Mouse (Mus musculus): ENCODE data around the gene Ntrk1. TPM values are rescaled to one million over a fixed set of nuclear protein-coding genes. Genes with fewer than 3 reads are reported as not detected.

Ntrk1 gene
- polyA plus RNA-seq, 1 experiment from 2014 or later = 10.7 TPM

- peaks cover 13% of the 10 kb centered on the region; the same call in 1 of the 2 replicates for H3K27me3 ChIP-seq (replicated peaks; ENCODE audit: low read depth, poor library complexity, severe bottlenecking)
- no peak for DNase-seq (ENCODE audit: low spot score)
- H3K27ac ChIP-seq (replicated peaks) = no peak overlapping the region
- H3K4me3 ChIP-seq = no peak overlapping the region
- H3K36me3 ChIP-seq (replicated peaks) = peaks cover 21% of the 10 kb centered on the region
- 89% methylated on average over 16 of the region's 16 CpGs for WGBS
- no peaks in the 10 kb centered on the region for H3K9me3 ChIP-seq
- H3K4me1 ChIP-seq = peaks cover 16% of the 10 kb centered on the region
These were observed 52.2 kb downstream of the Ntrk1 start for GRCm38 (mm10) chr3:87742735-87743134.

GRCm38 (mm10) chr3:87742013-87742412 lies 52.9 kb downstream of the Ntrk1 start:
- no peaks in the 10 kb centered on the region for H3K9me3 ChIP-seq
- peaks cover 9% of the 10 kb centered on the region; the same call in 1 of the 2 replicates for H3K27me3 ChIP-seq (replicated peaks; ENCODE audit: low read depth, poor library complexity, severe bottlenecking)
- peaks cover 27% of the 10 kb centered on the region for H3K36me3 ChIP-seq (replicated peaks)
- no peak overlapping the region for H3K4me3 ChIP-seq
- WGBS = 87% methylated on average over 3 of the region's 3 CpGs
- DNase-seq (ENCODE audit: low spot score) = no peak
- H3K4me1 ChIP-seq = peaks cover 16% of the 10 kb centered on the region
- no peak overlapping the region for H3K27ac ChIP-seq (replicated peaks)

GRCm38 (mm10) chr3:87738906-87739305 lies 56.1 kb downstream of the Ntrk1 start:
- Histone ChIP-seq H3K36me3 (replicated peaks) (peaks cover 58% of the 10 kb centered on the region), H3K9me3 (no peaks in the 10 kb centered on the region), H3K27ac (replicated peaks) (no peak overlapping the region), H3K4me3 (no peak overlapping the region), H3K4me1 (no peaks in the 10 kb centered on the region), H3K27me3 (replicated peaks; ENCODE audit: low read depth, poor library complexity, severe bottlenecking) (no peaks in the 10 kb centered on the region)
- no peak for DNase-seq (ENCODE audit: low spot score)
- 85% methylated on average over 5 of the region's 5 CpGs for WGBS

GRCm38 (mm10) chr3:87735335-87735734 lies 59.6 kb downstream of the Ntrk1 start:
- Histone ChIP-seq H3K27me3 (replicated peaks; ENCODE audit: low read depth, poor library complexity, severe bottlenecking) (no peaks in the 10 kb centered on the region), H3K4me1 (no peaks in the 10 kb centered on the region), H3K4me3 (no peak overlapping the region), H3K27ac (replicated peaks) (no peak overlapping the region), H3K9me3 (no peaks in the 10 kb centered on the region), H3K36me3 (replicated peaks) (peaks cover 94% of the 10 kb centered on the region)
- no peak for DNase-seq (ENCODE audit: low spot score)
- WGBS = 75% methylated on average over 9 of the region's 9 CpGs

GRCm38 (mm10) chr3:87733984-87734761 lies 60.8 kb downstream of the Ntrk1 start:
- no peak for DNase-seq (ENCODE audit: low spot score)
- Histone ChIP-seq H3K9me3 (no peaks in the 10 kb centered on the region), H3K27me3 (replicated peaks; ENCODE audit: low read depth, poor library complexity, severe bottlenecking) (no peaks in the 10 kb centered on the region), H3K4me3 (no peak overlapping the region), H3K4me1 (no peaks in the 10 kb centered on the region), H3K27ac (replicated peaks) (no peak overlapping the region), H3K36me3 (replicated peaks) (peaks cover 98% of the 10 kb centered on the region)
- 82% methylated on average over 11 of the region's 11 CpGs for whole genome bisulfite sequencing

- Histone ChIP-seq H3K4me1 (no peaks in the 10 kb centered on the region), H3K27ac (replicated peaks) (no peak overlapping the region), H3K27me3 (replicated peaks; ENCODE audit: low read depth, poor library complexity, severe bottlenecking) (no peaks in the 10 kb centered on the region), H3K9me3 (no peaks in the 10 kb centered on the region), H3K36me3 (replicated peaks) (peaks cover 98% of the 10 kb centered on the region), H3K4me3 (no peak overlapping the region)
- 77% methylated on average over 4 of the region's 4 CpGs for WGBS
- no peak for DNase-seq (ENCODE audit: low spot score)
These were observed 61.9 kb downstream of the Ntrk1 start for GRCm38 (mm10) chr3:87733098-87733497.

- Histone ChIP-seq H3K4me1 (no peaks in the 10 kb centered on the region), H3K4me3 (no peak overlapping the region), H3K9me3 (no peaks in the 10 kb centered on the region), H3K27ac (replicated peaks) (no peak overlapping the region), H3K36me3 (replicated peaks) (peaks cover 99% of the 10 kb centered on the region), H3K27me3 (replicated peaks; ENCODE audit: low read depth, poor library complexity, severe bottlenecking) (no peaks in the 10 kb centered on the region)
- WGBS = 88% methylated on average over 6 of the region's 6 CpGs
- no peak for DNase-seq (ENCODE audit: low spot score)
These were observed 66.3 kb downstream of the Ntrk1 start for GRCm38 (mm10) chr3:87728696-87729095.

Other genes with a start within 250 kb of the Ntrk1 start
- gene Arhgef11, start 177.6 kb downstream of the Ntrk1 start, polyA plus RNA-seq (2016; fragmentation: Nextera tagmentation; extraction: Ambion mirVana) = 16.0 and 16.9 TPM in 2 replicates
- gene Lrrc71, start 46.5 kb downstream of the Ntrk1 start, polyA plus RNA-seq (2016; fragmentation: Nextera tagmentation; extraction: Ambion mirVana) = 0.28 and 0.41 TPM in 2 replicates
- gene Insrr, start 1.8 kb upstream of the Ntrk1 start, polyA plus RNA-seq (2016; fragmentation: Nextera tagmentation; extraction: Ambion mirVana) = 0.49 and 0.54 TPM in 2 replicates
- 12.2 and 13.4 TPM in 2 replicates for gene Pear1, start 29.1 kb upstream of the Ntrk1 start, polyA plus RNA-seq (2016; fragmentation: Nextera tagmentation; extraction: Ambion mirVana)
- gene Sh2d2a, start 51.6 kb upstream of the Ntrk1 start, polyA plus RNA-seq (2016; fragmentation: Nextera tagmentation; extraction: Ambion mirVana) = not detected in 2 replicates
- gene Prcc, start 90.4 kb upstream of the Ntrk1 start, polyA plus RNA-seq (2016; fragmentation: Nextera tagmentation; extraction: Ambion mirVana) = 19.7 and 20.6 TPM in 2 replicates
- 269 and 278 TPM in 2 replicates for gene Hdgf, start 111.2 kb upstream of the Ntrk1 start, polyA plus RNA-seq (2016; fragmentation: Nextera tagmentation; extraction: Ambion mirVana)
- gene Mrpl24, start 124.3 kb upstream of the Ntrk1 start, polyA plus RNA-seq (2016; fragmentation: Nextera tagmentation; extraction: Ambion mirVana) = 78.4 and 79.3 TPM in 2 replicates
- gene Isg20l2, start 135.2 kb upstream of the Ntrk1 start, polyA plus RNA-seq (2016; fragmentation: Nextera tagmentation; extraction: Ambion mirVana) = 78.0 and 81.3 TPM in 2 replicates
- gene Rrnad1, start 135.6 kb upstream of the Ntrk1 start, polyA plus RNA-seq (2016; fragmentation: Nextera tagmentation; extraction: Ambion mirVana) = 20.6 and 21.5 TPM in 2 replicates
- gene Crabp2, start 153.5 kb upstream of the Ntrk1 start, polyA plus RNA-seq (2016; fragmentation: Nextera tagmentation; extraction: Ambion mirVana) = 686 and 800 TPM in 2 replicates
- 35.3 and 46.2 TPM in 2 replicates for gene Nes, start 175.9 kb upstream of the Ntrk1 start, polyA plus RNA-seq (2016; fragmentation: Nextera tagmentation; extraction: Ambion mirVana)
- 0.32 and 0.41 TPM in 2 replicates for gene Bcan, start 205.1 kb upstream of the Ntrk1 start, polyA plus RNA-seq (2016; fragmentation: Nextera tagmentation; extraction: Ambion mirVana)
- gene Hapln2, start 232.4 kb upstream of the Ntrk1 start, polyA plus RNA-seq (2016; fragmentation: Nextera tagmentation; extraction: Ambion mirVana) = not detected in 2 replicates
- gene Gpatch4, start 247.9 kb upstream of the Ntrk1 start, polyA plus RNA-seq (2016; fragmentation: Nextera tagmentation; extraction: Ambion mirVana) = 52.2 and 52.4 TPM in 2 replicates